Mouse (Mus musculus): ENCODE data around the gene Ssbp3.

Ssbp3 gene

GRCm38 (mm10) chr4:106934931-106935582, 24.6 kb downstream of the Ssbp3 start:
- no peak for DNase-seq (ENCODE audit: low spot score)

- DNase-seq (ENCODE audit: low spot score), result no peak
These were observed 25.1 kb downstream of the Ssbp3 start for GRCm38 (mm10) chr4:106935583-106935935.

- no peak for DNase-seq (ENCODE audit: low spot score)
These were observed 25.5 kb downstream of the Ssbp3 start for GRCm38 (mm10) chr4:106936041-106936440.

- no peak for DNase-seq (ENCODE audit: low spot score)
These were observed 26.2 kb downstream of the Ssbp3 start for GRCm38 (mm10) chr4:106936741-106937140.

- no peak for DNase-seq (ENCODE audit: low spot score)
These were observed 28.2 kb downstream of the Ssbp3 start for GRCm38 (mm10) chr4:106938506-106939222.

GRCm38 (mm10) chr4:106939223-106939918, 28.9 kb downstream of the Ssbp3 start:
- no peak for DNase-seq (ENCODE audit: low spot score)

- no peak for DNase-seq (ENCODE audit: low spot score)
These were observed 29.4 kb downstream of the Ssbp3 start for GRCm38 (mm10) chr4:106939919-106940227.

GRCm38 (mm10) chr4:106940945-106941344, 30.4 kb downstream of the Ssbp3 start:
- DNase-seq (ENCODE audit: low spot score), result no peak

GRCm38 (mm10) chr4:106941475-106941874, 31.0 kb downstream of the Ssbp3 start:
- no peak for DNase-seq (ENCODE audit: low spot score)

GRCm38 (mm10) chr4:106942491-106942890, 32.0 kb downstream of the Ssbp3 start:
- no peak for DNase-seq (ENCODE audit: low spot score)

GRCm38 (mm10) chr4:106943627-106944026, 33.1 kb downstream of the Ssbp3 start:
- DNase-seq (ENCODE audit: low spot score), result no peak

GRCm38 (mm10) chr4:106944898-106945297, 34.4 kb downstream of the Ssbp3 start:
- no peak for DNase-seq (ENCODE audit: low spot score)

GRCm38 (mm10) chr4:106947741-106948140, 37.2 kb downstream of the Ssbp3 start:
- no peak for DNase-seq (ENCODE audit: low spot score)

GRCm38 (mm10) chr4:106948546-106948945, 38.0 kb downstream of the Ssbp3 start:
- DNase-seq (ENCODE audit: low spot score), result no peak

GRCm38 (mm10) chr4:106949200-106949599, 38.7 kb downstream of the Ssbp3 start:
- DNase-seq (ENCODE audit: low spot score), result no peak

GRCm38 (mm10) chr4:106950801-106951200, 40.3 kb downstream of the Ssbp3 start:
- DNase-seq (ENCODE audit: low spot score), result no peak

GRCm38 (mm10) chr4:106951455-106951854, 41.0 kb downstream of the Ssbp3 start:
- DNase-seq (ENCODE audit: low spot score), result no peak

- no peak for DNase-seq (ENCODE audit: low spot score)
These were observed 42.7 kb downstream of the Ssbp3 start for GRCm38 (mm10) chr4:106953221-106953620.

- no peak for DNase-seq (ENCODE audit: low spot score)
These were observed 43.3 kb downstream of the Ssbp3 start for GRCm38 (mm10) chr4:106953760-106954159.

GRCm38 (mm10) chr4:106955729-106956712, 45.5 kb downstream of the Ssbp3 start:
- no peak for DNase-seq (ENCODE audit: low spot score)

GRCm38 (mm10) chr4:106958117-106958516, 47.6 kb downstream of the Ssbp3 start:
- no peak for DNase-seq (ENCODE audit: low spot score)

GRCm38 (mm10) chr4:106958561-106958960, 48.1 kb downstream of the Ssbp3 start:
- DNase-seq (ENCODE audit: low spot score), result no peak

Measured in spleen, adult 12 weeks (tissue).